Mouse (Mus musculus) common myeloid progenitor, adult 5-6 weeks (primary cell): ENCODE measurements at regions not wholly inside any gene's neighbourhood (a gene's known extent, or its start where the extent isn't known, plus 50 kb on each side); places are given as distances from the start of the nearest gene placed in this dataset.

Experiments
- ATAC-seq: replicated peaks from 2 replicates; pipeline ENCODE4 v1.8.0; 2016; ENCODE audit warnings: low read depth, mild to moderate bottlenecking, moderate TSS enrichment, inconsistent platforms; ENCODE audit not compliant: poor library complexity, severe bottlenecking

DNA sequence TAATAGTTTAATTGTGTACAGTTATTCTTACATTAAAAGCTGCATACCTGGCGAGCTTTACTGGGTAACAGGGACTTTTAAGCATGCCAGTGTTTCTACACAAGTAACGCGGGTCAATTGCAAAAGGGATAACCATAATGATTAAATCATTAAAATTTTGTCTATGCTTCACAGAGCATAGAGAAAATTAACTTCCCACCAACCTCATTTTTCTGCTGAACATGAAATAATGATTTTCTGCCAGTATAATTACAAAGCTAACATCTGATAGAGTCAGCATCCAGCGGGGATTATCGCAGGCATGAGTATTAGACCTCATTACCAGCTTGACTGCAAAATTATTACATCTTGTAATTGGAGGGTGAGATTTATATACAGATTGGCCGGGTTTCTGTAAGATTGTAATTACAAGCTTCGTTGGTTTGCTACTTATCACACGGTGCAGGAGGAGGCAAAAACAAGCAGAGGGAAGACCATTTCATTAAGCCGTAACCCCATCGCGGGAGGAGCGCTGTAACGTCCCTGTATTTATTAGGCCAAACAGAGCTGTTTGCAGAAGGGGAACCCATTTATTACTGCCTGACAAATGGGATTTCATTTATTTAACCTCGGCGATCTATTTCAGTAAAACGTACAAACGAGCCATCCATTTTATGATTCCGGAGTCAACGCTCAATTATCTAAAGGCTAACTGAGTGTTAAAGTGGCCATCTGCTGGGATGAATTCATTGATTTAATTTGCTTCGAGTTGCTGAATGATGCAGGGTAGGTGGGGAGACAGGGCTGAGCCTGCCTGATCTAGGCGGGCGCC lies 143.3 kb upstream of the Irx4 start:
- ATAC-seq: no peak

DNA sequence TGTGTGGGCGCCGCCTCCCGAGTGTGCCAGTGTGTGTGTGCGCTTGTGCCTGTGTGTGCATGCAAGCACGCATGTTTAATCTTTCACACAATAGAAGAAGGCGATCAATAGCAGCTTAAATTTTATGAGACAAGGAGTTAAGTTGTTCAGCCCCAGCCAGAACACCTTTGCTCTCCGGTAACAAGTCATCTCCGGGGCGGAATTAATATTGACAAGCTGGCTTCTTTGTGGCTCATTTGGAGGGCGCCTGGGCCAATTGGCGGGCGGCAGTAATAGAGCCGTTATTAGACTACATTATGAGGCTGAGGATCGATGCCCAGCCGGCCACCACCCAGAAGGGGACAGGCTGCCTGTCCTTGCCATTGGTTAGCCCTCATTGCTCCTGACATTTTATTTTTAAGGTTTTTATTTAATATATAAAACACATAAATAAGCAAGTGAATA lies 142.6 kb upstream of the Irx4 start:
- no peak for ATAC-seq

DNA sequence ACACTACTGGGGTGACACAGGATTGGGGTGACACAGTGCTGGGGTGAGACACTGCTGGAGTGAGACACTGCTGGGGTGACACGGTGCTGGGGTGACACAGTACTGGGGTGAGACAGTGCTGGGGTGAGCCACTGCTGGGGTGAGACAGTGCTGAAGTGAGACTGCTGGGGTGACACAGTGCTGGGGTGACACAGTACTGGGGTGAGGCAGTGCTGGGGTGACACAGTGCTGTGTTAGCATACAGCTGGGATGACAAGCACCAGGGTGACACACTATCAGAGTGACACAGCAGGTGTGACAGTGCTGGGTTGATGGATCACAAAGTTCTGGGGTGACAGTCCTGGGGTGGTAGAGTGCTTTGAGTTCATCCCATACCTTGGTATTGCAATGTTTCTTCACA lies 137.3 kb upstream of the Irx4 start:
- no peak for ATAC-seq

DNA sequence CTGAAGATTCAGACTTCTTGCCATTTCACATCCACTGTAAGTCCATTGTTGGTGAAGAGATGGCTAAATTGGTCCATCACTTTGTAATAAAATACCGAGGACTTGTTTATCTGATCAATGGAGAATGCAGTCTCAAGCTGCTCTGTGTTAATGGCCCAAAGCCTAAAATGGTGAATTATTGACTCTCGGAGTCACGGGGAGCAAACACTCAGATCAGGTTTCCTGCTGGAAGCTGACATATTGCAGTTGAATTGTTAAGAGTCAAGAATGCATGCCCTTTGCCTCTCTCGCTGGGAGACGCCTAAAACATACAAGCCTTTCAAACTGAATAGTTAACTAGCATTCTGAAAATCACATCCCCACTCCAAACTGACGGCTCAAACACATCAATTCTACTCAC lies 129.0 kb upstream of the Irx4 start:
- no peak for ATAC-seq

DNA sequence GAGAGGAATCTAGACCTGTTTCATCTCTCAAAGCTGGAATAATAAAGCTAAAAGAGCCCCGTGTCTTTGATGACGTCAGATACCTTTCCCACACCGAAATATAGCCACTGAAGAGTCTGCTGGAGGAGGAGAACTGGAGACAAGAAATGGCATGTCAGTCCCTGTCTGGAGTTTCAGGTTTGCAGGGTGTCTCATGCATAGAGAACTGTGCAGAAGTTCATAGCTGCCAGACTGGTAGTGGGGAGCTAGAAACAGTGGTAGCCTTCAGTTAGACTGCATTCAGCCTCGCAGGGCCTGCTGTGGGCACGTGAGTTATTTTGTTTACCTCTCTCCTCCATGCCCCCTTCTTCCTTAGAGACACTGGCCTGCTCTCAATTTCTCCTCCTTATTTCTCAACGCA lies 127.5 kb upstream of the Irx4 start:
- no peak for ATAC-seq

DNA sequence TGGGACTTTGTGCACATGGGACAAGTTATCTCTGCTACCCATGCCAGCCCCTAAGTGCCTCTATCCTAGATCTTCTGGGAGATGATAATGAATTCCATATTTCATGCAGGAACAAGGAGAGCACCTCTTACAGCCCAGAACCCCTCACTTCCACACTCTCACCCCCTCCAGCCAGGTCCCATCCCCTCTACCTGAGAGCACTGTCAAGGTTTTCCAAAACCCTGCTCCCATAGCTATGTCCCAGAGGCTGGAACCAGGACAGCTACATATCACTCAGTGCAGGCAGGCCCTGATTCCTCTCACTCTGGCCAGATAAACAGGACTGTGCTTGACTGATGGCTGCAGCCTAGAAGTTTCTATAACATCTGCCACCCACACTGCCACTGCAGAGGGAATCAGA lies 125.3 kb upstream of the Irx4 start:
- no peak for ATAC-seq

DNA sequence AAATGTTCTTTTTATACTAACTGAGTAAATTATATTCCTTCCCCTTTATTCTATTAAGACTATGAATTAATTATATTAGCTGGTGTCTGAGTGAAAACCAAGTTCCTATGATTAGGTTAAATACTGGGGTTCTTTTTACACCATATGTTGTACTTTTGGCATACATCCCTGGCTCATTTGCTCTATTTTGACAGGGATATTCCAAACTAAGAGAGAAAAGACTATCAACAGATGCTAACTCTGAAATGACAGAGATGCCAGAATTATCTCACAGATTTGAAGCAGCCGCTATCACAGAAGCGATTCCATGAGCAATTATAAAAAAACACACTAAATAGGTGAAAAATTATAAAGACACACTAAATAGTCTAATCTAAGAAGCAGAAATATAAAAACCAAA lies 119.0 kb upstream of the Irx4 start:
- ATAC-seq: no peak

DNA sequence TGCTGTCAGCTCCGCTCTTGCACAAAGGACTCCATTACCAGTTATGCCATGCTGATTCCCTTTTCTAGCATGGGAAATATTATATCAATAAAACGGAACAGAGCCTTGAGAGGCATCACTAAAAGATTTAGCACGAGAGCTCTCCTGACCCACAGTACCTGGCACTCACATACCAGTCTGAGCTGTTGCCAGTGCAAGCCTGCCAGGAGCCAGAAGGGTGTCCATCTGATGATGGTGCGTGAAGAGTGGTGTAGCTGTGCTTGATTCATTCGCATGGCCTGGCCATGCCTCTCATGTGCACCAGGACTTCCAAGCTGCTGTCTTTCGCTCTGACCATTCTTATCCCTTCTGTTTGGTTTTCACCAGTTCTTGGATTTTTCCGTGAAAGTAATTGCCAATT lies 102.3 kb upstream of the Irx4 start:
- ATAC-seq: no peak

DNA sequence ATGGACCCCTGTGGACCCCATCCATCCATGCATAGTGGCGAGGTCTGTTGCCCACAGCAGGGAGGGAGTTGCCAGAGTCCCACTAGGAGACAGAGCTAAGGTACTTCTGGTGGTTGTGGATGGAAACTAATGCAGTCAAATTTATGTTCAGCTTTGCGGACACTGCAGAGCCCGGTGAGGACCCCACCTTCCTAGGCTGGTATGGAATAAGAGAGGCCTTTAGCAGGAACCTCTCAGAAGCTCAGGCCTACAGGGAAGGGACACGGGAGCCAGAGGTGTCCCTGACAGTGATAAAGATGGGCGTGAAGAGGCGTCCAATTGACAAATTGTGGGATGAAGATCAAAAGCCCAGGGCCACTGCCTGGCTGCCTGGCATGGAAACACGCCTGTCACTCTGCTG lies 100.8 kb upstream of the Irx4 start:
- no peak for ATAC-seq

DNA sequence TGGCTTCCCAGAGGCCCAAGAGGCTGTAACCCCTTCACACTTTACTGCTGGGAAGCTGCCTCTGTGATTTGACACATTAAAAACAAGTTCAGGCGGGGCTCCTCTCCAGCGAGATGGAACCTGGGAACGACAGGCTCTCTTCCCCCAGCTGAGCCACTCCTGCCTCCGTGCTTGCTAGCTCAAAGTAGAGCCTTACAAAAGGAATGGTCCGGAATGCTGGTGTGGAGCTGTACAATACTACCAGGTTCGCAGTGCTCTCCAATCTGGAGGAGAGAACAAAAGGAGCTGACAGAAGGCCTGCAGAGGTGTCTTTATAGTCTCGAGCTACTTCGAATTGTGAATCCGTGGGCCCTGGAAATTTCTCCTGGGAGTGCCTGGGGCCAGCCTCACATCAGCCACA lies 100.4 kb upstream of the Irx4 start:
- no peak for ATAC-seq

DNA sequence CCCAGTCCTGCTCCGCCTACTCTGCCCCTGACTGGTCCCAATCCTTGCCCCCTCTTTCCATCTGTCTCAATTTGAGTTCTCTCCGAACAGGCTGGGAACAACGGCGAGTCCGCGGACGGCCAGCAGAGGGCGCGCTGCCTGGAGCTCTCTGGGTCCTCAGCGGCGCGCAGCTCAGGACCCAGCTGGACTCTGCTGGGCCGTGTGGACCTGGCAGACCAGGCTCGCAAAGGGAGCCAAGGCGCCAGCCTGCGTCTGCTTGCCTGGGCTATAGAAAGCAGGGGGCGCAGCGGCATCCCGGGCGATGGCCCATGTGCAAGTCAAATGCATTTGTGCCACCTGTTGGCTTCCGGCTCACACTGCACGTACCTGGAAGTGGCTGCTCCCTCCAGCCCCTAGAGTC lies 100.0 kb upstream of the Irx4 start:
- peak; percentile 93 for ATAC-seq

DNA sequence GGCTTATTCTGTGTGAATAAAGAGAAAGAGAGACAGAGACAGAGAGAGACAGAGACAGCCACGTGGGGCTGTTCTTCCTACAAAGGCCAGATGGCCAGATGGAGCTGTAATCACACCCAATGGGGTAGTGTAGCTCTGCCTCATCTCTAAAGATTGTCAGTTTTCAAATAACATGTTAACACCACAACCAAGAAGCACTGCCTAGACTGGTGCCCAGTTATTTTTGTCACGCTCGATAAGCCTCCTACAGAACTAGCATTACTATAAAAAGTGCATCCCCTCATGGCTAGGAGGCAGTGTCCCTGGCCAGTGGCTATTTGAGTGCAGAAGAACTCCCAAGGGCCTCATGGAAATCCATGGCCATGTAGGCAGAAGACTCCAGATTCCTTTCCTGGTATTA lies 90.0 kb upstream of the Irx4 start:
- ATAC-seq: no peak

DNA sequence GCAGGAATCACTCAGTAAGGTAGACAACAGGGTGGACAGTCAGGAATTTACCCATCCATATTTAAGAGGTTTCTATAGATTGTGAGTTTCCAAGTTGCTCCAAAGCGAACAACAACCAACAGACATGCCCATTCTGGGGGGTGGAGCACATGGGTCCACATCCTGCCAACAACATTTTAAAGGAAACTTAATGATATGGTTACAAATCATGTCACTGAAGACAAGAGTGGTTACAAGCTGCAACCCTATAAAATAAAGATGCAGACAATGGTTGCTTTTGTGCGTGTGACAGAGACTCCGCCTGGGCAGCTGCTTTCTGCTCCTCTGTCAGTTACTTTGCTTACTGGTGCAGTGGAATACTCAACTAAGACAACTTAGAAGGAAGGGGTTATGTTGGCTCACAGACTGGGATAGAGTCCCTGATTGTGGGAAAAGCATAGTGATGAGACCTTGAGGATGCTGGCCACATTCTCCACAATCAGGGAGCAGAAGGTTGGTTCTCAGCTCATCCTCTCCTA lies 52.3 kb upstream of the Irx4 start:
- no peak for ATAC-seq
